Mouse (Mus musculus) kidney, adult 2 months (tissue): ENCODE measurements at regions not wholly inside any gene's neighbourhood (a gene's known extent, or its start where the extent isn't known, plus 50 kb on each side); places are given as distances from the start of the nearest gene placed in this dataset.

Source experiments
- CTCF ChIP-seq: fragments of 200-500 bp; conservative IDR thresholded peaks from 2 replicates; pipeline ENCODE4 v1.5.1; 2011; ENCODE audit warnings: low read depth, mild to moderate bottlenecking, control low read depth, low read length, moderate library complexity, mixed read lengths; ENCODE audit not compliant: insufficient read depth, insufficient read length
- POLR2A ChIP-seq: fragments of 200-500 bp; IDR thresholded peaks from one replicate; pipeline ENCODE4 v1.6.1; 2011; ENCODE audit warnings: low read depth, low read length, control low read depth

GRCm38 (mm10) chr11:39495253-39495652 lies 1199.8 kb downstream of the Mat2b start:
- TF ChIP-seq POLR2A = no peak
- no peak for TF ChIP-seq CTCF
